Mouse (Mus musculus): Measurements from ENCODE around the gene Prox1.

Gene Prox1

GRCm38 (mm10) chr1:190079643-190080275 lies 90.8 kb downstream of the Prox1 start:
- no peak for DNase-seq (ENCODE audit: low read depth)

GRCm38 (mm10) chr1:190076601-190077000 lies 93.9 kb downstream of the Prox1 start:
- DNase-seq (ENCODE audit: low read depth) = no peak

All from c-Kit-positive CD71-positive TER-119-negative erythroid progenitor cells, embryonic 14.5 days (primary cell).